Mouse (Mus musculus) cerebral cortex, adult 2 months (tissue): ENCODE data around the gene Fbxo45.

Experiments used
- WGBS: fragments of 180-500 bp; shearing (Covaris S2); methylation state at CpG from one replicate; pipeline ENCODE4 v1.1.7; 2018; 5-methylcytosine and 5-hydroxymethylcytosine counted together

Fbxo45 gene

DNA sequence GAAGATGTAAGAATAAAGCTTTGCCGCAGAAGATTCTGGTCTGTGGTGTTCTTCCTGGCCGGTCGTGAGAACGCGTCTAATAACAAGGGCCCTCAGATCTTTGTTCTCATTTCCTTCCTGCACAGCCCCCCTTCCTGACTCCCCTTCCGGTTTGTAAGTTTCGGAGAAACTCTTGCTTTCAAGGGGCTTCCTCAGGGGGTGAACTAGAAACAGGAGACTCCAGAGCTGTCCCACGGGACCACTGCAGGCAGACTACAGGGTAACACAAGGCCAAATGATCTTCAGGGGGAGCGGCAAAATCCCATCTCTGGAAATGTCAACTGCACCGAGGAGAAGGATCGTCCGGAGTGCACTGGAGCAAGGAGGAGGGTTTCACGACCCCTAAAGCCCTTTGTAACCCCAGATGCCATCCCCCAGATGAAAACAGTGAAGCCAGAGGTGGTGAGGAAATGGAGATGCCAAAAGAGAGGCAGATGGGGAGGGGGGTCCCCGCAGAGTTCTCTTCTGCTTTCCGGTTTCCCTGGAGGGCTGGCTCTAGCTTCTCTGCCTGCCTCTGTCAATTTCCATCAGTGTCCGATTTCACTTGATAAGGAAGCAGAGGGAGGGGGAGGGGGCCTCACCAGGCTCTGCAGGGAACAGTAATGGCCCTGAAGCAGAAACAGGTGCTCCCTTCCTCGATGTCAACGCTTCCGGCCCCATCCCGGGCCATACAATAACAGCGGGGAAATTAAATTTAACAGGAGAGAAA lies 46.5 kb downstream of the Fbxo45 start:
- WGBS = 57% methylated on average over 21 of the region's 21 CpGs

DNA sequence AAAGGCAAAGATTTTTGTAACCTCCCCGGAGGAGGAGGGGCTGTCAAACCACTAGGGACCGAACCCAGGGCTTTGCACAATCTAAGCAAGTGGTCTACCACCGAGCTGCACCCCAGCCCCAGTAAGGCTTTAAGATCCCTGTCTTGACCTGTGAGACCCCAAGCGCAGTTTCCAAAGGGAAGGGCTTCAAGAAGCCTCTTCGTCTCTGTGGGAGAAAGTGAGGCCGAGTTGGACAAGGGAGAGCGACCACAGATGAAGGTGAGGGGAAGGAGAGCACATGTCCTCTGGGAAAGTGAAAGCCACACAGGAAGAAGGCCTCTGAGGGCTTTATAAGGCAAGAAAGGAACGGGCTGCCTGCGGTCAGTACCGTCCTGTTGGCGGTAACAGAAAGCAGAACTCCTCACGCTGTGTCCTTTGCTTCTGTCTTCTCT lies 56.9 kb downstream of the Fbxo45 start:
- WGBS = 61% methylated on average over 12 of the region's 12 CpGs

DNA sequence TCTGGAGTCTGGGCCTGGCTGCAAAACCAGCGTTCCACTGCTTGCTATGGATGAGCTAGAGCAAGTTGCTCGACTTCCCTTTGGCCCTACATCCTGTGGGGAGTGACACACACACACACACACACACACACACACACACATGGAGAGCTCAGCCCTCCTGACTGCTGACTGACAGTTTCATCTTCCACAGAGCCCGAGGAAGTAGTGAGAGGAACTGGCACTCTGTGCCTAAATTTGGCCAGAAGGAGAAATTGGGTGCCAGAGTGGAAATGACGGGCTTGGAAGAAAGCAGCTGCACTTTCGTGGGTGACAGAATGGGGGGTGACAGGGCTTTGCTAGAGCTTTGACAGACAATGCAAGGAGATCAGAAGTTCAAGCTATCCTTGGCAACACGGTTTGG lies 57.8 kb downstream of the Fbxo45 start:
- WGBS = 28% methylated on average over 6 of the region's 6 CpGs

DNA sequence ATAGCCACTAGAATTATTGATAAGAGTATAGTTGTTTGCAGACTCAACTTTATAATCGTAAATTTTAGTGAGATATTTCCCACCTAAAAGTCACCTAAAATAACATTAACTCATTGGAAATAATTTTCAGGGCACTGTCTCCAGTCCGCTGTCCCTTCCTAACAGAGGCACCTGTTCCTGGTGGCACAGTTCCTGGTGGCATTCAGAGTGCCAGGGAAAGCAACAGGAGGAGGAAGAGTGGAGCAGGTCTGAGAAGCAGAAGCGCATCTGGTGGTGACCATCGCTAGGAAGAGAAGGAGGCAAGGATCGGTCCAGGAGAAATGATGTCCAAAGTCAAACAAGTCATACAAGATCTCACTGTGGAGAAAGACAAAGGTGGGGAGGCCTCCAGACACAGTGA lies 60.9 kb downstream of the Fbxo45 start:
- WGBS = 99% methylated on average over 5 of the region's 5 CpGs
